ENCODE assay signal across 8 mouse cellular contexts in genomic region chr1:11401159-11401558, GRCm38 (mm10). TPM values are rescaled to one million over a fixed set of nuclear protein-coding genes. Genes with fewer than 3 reads are reported as not detected.
"Had no signal": no experiment of that assay in that cellular context is flagged by ENCODE, and none has a peak within 500 bp of the region (broad histone marks: within the 10 kb centered on the region; RNA-seq: fewer than 3 reads in every experiment).

No protein-coding gene starts in this region.

- ATAC-seq: midbrain, embryonic 13.5 days had no signal

- H3K27me3 ChIP-seq: limb, embryonic 13.5 days; midbrain, embryonic 13.5 days had no signal

- H3K27ac ChIP-seq: limb, embryonic 13.5 days; liver, embryonic 14.5 days; midbrain, embryonic 13.5 days had no signal

- H3K9me3 ChIP-seq: limb, embryonic 13.5 days; midbrain, embryonic 13.5 days had no signal

- H3K9ac ChIP-seq: limb, embryonic 13.5 days; liver, embryonic 14.5 days; midbrain, embryonic 13.5 days had no signal

- H3K4me3 ChIP-seq: limb, embryonic 13.5 days; midbrain, embryonic 13.5 days had no signal

- H3K4me2 ChIP-seq: limb, embryonic 13.5 days; midbrain, embryonic 13.5 days had no signal

- H3K4me1 ChIP-seq: limb, embryonic 13.5 days; midbrain, embryonic 13.5 days had no signal

- DNase-seq: left cerebral cortex, postnatal 4 days; lung, adult 18-20 months; right cerebral cortex, postnatal 14 days; thymus, postnatal 36 days had no signal

- H3K36me3 ChIP-seq: limb, embryonic 13.5 days; midbrain, embryonic 13.5 days had no signal

RNA-seq across cellular contexts. Expression of gene A830018L16Rik, which starts 12.7 kb away (rescaled TPM):
- total RNA-seq: liver, adult 2 months had no signal
- polyA plus RNA-seq: liver, adult 2 months; liver, embryonic 14.5 days had no signal
